Mouse (Mus musculus) induced T-regulatory cell, adult 2 months (primary cell): ENCODE results near the gene Ppp1r1c.
"Not testable (repeated sequence)": the region's sequence is repeated elsewhere in the genome, so short reads cannot be mapped to it uniquely, and the experiment has no call there.

ENCODE experiments used
- DNase-seq: peaks from one replicate; pipeline ENCODE4 v3.0.0-alpha.2; 2012; ENCODE audit warnings: low read depth

Gene Ppp1r1c

DNA sequence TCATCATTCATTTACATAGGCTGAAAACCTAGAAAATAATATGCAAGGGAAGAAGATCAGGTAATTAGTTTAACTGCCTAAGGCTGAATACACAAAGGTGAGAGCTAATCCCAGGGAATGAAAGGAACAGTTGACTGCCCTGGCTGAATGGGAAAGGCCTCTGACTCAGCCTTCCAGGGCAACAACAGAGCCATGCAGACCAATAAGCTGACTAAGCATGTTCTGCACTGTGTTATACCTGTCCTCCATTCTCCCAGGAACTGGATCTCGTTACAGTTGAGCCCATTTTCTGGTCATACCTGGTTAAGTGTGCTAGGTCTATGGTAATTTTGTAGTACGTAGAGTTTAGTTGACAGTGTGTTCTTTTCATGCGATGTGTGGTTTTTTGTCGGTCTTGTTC is 36.6 kb downstream of the Ppp1r1c start:
- DNase-seq = no peak

- no peak for DNase-seq
Observed at GRCm38 (mm10) chr2:79751685-79752084, 44.1 kb downstream of the Ppp1r1c start.

DNA sequence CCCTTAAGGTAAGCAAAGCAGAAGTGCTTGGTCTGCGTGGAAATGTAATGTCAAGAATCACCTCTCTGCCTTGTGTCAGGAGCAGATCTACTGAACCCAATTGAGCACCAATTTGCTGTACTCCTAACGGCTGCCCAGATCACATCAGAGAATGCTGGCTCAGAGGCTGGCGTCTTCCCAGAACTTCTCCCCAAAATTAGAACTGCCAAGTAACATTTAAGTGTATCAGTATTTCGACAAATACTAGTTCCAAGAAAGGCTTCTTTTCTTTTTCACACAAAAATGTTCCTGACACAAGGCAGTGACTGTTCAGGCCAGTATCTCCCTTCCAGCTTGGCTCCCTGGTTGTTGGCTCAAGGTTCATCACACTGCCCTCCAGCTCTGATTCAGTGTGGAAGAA is 52.4 kb downstream of the Ppp1r1c start:
- DNase-seq = no peak

GRCm38 (mm10) chr2:79762723-79763388 is 55.3 kb downstream of the Ppp1r1c start:
- no peak for DNase-seq

- DNase-seq = peak; percentile 6
Observed at GRCm38 (mm10) chr2:79765032-79765431, 57.5 kb downstream of the Ppp1r1c start.

DNA sequence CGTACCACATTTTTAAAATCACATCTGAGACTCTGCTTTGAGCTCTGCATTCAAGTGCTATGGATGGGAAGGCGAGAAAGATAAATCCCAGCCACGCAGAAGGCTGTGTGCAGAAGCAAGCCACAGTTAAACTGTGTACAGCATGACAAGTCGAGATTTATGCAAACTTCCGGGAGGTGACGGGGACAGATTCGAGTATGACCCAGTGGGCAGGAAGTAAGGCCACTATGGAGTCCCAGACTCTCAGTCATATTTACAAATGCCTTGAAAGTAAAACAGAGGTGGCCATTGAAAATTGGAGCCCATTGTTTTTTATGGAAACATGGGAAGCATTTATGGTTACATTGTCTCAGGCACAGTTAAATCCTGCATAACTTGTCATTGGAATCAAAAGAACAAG is 58.1 kb downstream of the Ppp1r1c start:
- DNase-seq = no peak

DNA sequence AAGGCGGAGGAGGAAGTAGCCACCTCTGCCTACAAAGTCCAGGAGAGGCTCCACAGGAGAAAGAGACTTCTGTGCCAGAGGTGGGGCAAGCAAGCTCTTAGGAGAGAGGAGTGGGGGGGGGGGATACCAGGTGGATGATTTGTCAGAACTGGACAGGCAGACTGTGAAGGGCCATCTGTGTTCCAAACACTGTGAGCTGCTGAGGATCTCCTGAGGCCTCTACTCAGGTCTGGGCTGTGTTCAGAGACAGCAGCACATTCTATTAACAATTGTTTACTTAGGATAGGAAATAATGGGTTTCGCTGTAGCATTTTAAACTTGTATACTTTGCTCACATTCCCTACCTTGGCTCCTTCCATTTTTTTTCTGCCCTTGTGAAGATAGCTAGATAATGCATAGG is 61.0 kb downstream of the Ppp1r1c start:
- DNase-seq = no peak

- no peak for DNase-seq
Observed at GRCm38 (mm10) chr2:79770307-79770706, 62.7 kb downstream of the Ppp1r1c start.

- DNase-seq = peak; percentile 76
Observed at GRCm38 (mm10) chr2:79774372-79774771, 66.8 kb downstream of the Ppp1r1c start.

GRCm38 (mm10) chr2:79777801-79778200 is 70.2 kb downstream of the Ppp1r1c start:
- DNase-seq = peak; percentile 17

GRCm38 (mm10) chr2:79780772-79781171 is 73.2 kb downstream of the Ppp1r1c start:
- DNase-seq = no peak

- no peak for DNase-seq
Observed at GRCm38 (mm10) chr2:79785541-79786134, 78.1 kb downstream of the Ppp1r1c start.

- DNase-seq = no peak
Observed at GRCm38 (mm10) chr2:79786467-79786866, 78.9 kb downstream of the Ppp1r1c start.

- DNase-seq = no peak
Observed at GRCm38 (mm10) chr2:79793186-79793585, 85.6 kb downstream of the Ppp1r1c start.

- DNase-seq = no peak
Observed at GRCm38 (mm10) chr2:79797444-79797843, 89.9 kb downstream of the Ppp1r1c start.

DNA sequence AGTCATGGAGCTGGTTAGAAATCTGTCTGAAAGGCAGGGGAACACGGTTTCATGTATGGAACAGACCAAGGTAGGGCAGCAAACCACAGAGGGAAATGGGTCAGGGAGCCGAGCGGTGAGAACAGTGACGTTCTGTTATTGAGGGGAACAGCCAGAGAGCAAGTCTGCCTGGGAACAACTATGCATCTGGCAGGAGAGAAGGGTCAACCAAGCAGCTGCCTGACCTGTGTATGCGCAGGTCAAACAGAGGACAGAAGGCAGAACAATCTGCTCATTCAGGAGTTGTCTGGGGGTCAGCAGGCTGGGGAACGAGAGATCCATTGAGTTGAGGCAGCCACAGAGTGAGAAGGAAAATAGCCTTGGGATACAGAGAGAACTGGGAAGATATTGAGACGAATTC is 91.0 kb downstream of the Ppp1r1c start:
- no peak for DNase-seq

DNA sequence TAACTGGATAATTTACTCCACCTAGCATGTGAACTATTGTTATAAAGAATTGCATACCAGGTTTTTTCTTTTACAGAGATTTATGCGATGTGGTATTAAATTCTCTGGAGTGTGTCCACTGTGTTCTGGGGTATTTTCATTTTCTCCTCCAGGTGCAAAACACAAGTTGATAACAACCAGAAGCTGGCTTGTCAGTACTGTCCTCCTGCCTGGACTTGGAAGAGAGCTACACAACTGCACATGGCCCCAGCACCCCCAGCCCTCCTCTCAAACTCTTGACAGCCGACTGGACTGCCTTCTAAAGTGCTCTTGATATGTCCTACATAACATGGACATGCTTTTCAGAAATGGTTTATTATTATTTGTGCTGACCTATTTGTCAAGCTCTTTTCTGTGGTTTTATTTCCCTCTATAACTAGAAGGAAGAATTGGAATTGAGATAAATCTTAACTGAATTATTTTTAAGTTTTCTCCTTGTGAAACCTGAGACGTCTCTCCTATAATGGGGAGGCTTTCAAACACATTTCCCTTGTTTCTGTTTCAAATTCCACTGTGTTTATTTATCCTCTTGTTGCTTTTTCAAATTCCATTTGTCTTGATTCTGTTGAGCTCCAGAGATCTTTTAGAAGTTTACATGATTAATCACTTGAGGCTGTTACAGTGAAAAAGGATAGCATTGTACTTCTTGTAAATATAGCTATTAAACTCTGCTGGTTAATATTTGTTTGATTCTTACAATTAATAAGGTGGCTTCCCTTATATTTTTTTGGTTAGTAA is 108.3 kb downstream of the Ppp1r1c start:
- no peak for DNase-seq

DNA sequence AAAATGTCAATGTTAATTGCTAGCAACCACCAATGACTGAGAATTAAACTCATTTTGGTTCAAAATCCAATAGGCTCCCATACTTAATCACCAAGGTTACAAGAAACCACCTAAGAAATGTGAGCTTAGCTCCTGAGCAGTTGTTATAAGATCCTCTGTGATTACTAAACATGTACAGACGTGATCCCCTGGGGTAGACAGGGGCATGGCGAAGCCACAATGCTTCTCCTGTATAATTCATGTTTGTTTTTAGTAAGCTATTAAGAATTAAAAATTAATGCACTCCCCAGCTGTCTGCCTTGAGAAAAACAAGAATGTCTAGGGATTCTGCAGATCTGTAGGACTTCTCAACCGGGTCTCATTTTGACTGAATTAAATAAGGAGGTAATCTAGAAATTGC is 112.0 kb downstream of the Ppp1r1c start:
- DNase-seq = no peak

DNA sequence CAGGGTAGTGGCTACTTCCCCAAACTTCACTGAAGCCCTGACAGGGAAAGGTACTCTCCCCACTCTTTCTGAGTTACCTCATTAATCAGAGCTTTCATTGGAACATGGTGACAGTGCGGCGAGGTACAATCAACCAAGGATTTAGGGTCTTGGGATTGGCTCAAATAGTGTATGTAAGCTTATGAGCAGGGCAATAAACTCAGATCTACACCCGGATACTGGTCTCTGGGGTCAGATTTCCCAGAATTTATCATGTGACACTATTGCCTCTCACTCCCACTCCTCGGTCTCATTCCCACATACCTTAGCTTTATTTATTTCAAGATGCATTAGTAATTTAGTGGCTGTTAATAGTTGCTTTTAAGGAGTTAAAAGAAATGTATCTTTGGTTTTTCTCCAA is 118.3 kb downstream of the Ppp1r1c start:
- no peak for DNase-seq

GRCm38 (mm10) chr2:79839090-79839489 is 131.5 kb downstream of the Ppp1r1c start:
- no peak for DNase-seq

DNA sequence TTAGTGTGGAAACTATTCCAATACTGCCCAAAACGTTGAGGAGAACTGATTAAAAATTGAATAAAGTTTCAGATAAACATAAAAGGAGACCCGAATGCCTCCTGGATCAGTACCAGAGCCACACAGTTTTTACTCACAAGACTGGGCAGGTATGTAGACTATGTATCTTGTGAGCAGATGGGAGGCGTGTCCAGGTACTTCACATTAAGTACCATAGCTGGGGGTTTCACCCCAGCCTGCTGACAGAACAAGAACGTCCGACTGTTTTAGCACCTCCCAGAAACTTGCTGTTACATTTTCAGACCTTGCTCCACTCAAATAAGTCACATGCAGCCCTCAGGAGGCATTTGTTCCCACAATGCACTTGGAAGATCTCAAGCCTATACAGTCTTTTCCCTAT is 131.9 kb downstream of the Ppp1r1c start:
- no peak for DNase-seq

DNA sequence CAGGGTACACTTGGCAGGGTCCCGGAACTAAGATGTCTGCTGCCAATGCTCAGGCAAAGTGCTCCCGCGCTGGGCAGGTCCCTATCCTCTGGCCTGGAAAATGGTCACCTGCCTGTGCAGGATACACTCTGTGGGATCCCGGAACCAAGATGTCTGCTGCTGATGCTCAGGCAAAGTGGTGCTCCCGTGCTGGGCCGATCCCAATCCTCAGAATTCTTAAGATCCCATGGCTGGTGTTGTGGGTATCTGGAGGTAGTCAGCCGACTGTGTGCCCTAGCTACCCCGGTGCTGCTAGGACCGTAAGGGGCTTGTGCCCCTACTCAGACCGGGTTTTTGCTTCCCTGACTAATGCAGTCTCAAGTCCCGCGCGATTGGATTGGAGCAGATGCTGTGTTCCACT is 139.8 kb downstream of the Ppp1r1c start:
- DNase-seq = not testable (repeated sequence)

DNA sequence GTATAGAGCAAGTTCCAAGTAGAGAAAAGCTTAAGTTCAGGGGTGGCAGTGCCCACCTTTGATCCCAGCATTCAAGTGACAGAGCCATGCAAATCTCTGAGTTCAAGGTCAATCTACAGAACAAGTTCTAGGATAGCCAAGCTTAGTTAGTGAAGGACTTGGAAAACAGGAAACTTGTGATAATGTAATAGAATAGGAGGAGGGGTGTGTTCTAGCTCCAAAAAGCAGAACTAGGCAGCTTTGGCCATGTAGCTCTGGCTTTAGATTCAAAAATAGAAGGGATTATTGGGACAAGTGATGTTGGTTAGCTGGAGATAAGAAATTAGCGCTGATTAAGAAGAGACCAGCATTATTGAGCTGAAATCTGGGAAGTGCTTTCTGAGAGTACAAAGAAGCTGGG is 149.3 kb downstream of the Ppp1r1c start:
- DNase-seq = no peak
